Mouse (Mus musculus) olfactory bulb, adult 2 months (tissue): ENCODE data around the gene Slc2a3.

Experiments used
- CTCF ChIP-seq: fragments of 200-500 bp; IDR thresholded peaks from 2 replicates; pipeline ENCODE4 v1.5.1; 2012; ENCODE audit warnings: low read depth, mild to moderate bottlenecking, low read length, moderate library complexity; ENCODE audit not compliant: insufficient read depth
- POLR2A ChIP-seq: fragments of 200-500 bp; IDR thresholded peaks from 2 replicates; pipeline ENCODE4 v1.6.1; 2012; ENCODE audit warnings: mild to moderate bottlenecking, low read depth, low read length, moderate library complexity; ENCODE audit not compliant: insufficient read depth

DNA sequence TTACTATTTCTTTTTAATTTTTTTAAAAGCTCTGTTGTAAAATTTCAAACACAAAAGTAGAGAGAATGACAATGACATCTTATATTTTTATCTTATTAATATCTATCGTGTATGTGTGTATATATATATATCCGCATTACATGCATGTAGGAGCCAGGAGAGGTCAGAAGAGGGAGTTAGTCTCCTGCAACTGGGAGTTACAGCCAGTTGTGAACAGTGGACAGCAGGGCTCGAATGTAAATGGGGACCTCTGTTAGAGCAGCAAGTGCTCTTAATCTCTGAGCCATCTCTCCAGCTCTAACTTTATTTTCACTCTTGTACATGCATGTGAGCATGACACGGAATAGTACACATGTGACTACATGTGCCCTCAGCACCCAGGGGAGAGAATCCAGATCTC is 11.3 kb upstream of the Slc2a3 start:
- TF ChIP-seq CTCF = no peak
- TF ChIP-seq POLR2A = no peak
